Mouse (Mus musculus) brain, embryonic 14.5 days (tissue): ENCODE measurements around the gene Ube2q2.

ENCODE experiments used
- CTCF ChIP-seq: fragments of 200-500 bp; IDR thresholded peaks from 2 replicates; pipeline ENCODE4 v1.5.1; 2012; ENCODE audit warnings: inconsistent platforms, mild to moderate bottlenecking, moderate library complexity, borderline replicate concordance; ENCODE audit not compliant: insufficient read depth, insufficient read length; ENCODE audit errors: extremely low read depth
- POLR2A ChIP-seq: fragments of 200-500 bp; IDR thresholded peaks from 2 replicates; pipeline ENCODE4 v1.6.1; 2012; ENCODE audit warnings: mild to moderate bottlenecking, inconsistent platforms, borderline replicate concordance; ENCODE audit not compliant: poor library complexity, insufficient read depth, insufficient read length, severe bottlenecking; ENCODE audit errors: extremely low read depth

DNA sequence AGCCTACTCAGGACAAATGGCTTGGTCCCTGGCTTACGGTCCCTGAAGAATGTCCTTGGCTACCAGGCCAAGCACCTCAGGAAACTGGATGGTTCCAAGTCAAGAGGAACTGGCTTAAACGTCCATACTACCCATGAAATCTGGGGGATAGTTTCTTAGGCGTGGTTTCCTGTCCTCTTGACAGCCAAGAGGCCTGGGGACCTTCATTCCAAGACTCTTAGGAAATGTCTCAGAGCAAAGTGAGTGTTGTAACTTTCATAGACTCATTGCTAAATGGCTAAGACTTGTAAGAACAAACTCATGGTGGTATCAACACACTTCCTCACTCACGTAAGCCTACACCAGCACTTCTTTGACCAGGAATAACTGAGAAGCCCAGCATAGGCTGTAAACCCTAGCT lies 107.0 kb downstream of the Ube2q2 start:
- TF ChIP-seq CTCF (no peak), POLR2A (no peak)
